Mouse (Mus musculus): ENCODE results near the gene Odf3l1. TPM values are rescaled to one million over a fixed set of nuclear protein-coding genes. Genes with fewer than 3 reads are reported as not detected.
A peak's percentile ranks its signal among the peaks of the same experiment; 100 is the strongest.

Odf3l1 gene
- total RNA-seq, 2 experiments from 2014 or later: not detected

DNA sequence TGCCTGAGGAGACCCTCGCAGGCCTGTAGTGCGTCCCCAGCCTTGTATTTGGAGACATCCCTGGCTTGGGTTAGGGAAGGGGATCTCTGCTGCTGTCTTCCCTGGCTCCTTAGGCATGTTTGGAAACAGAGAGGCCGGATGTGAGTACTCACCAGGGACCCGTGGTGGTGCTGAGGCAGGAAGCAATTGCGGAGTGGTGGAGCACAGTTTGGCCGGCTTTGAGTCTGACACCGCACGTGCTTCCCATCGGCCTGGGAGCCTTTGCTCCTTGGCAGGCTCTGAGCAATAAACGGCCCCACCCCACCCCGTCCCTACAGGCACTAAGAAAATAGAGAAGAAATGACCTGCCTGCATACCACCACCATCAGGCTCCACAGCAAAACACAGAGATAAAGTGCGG, 18.3 kb upstream of the Odf3l1 start:
- no peak for DNase-seq (ENCODE audit: extremely low spot score in 1 of 2, low spot score in 1 of 2)

DNA sequence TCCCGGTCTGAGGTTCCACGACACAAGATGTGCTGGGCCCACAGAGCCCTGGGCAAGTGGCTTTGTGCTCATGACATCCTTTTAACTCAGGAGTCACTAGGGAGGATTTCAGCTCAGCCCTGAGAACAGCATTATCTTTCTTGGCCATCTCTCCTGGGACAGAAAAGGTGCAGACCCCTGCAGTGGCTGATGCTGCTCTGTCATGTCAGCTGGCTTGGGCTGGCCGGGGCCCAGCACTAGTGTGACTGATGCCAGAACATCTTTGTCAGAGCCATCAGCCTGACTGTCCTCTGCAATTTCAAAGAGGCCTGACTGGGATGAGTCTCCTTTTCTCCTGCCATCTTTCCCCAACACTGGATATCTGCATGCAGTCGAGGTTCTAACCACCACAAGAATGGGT, 17.8 kb upstream of the Odf3l1 start:
- DNase-seq (ENCODE audit: extremely low spot score in 1 of 2, low spot score in 1 of 2): no peak

DNA sequence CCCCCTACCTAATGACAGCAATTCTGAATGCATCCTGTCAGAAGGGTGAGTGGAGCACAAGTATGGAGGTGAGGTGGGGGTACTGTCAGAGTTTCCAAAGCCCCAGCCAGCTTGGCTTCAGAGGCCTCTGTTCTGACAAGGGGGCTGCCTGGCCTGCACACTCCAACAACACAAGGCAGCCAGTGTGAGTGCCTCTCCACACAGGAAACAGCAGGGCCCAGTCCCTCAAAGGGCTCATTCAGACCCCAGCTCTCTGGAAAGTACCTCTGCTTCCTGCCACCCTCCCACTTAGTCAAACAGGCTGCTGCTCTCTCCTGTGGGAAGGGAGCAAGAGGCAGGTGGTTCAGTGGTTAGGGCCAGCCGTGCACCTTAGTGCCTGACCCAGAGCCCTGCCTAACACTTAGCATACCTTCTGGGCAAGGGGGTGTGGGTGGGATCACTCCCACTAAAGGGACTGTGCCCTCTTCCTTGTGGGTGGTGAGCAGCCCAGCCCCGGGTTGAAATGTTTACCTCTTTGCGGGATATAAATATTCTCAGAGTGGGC, 17.1 kb upstream of the Odf3l1 start:
- no peak for DNase-seq (ENCODE audit: extremely low spot score in 1 of 2, low spot score in 1 of 2)

GRCm38 (mm10) chr9:56880790-56881189, 16.3 kb upstream of the Odf3l1 start:
- DNase-seq (ENCODE audit: extremely low spot score in 1 of 2, low spot score in 1 of 2): no peak

DNA sequence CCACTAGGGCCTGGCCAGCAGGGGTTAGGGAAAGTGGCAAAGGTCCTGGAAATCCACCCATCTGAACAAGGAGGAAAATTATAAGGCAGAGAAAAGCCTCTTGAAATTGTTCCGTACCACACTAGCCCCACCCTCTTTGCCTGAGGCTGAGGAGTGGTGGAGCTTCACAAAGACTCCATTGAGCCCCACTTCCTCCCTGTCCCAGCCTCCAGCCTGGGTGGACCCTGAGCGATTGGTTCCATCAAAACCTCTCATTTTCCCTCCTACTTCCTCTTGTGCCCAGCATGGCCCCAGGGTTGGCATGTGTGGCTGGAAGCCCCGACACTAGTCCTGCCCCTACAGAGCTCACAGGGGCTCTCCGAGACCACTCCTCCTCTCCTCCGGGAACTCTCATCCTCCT, 12.8 kb upstream of the Odf3l1 start:
- DNase-seq (ENCODE audit: extremely low spot score in 1 of 2, low spot score in 1 of 2): no peak

DNA sequence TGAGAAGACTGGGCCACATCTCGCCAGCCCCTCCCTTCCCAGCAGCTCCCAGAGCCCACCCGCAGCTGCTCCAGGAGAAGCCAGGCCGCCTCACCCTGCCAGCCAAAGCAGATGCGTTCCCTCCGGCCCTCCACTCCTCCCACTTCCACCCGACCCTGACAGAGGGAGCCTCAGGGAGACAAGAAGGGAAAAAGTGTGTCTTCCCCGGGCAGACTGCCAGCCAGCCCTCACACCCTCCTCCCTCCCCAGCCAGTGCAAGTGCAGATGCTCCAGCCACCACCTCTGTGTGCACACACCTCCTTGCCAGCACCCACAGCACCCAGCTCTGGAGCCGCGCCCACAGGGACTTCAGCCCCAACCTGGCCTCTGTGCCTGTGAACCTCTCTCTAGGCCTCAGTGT, 12.3 kb upstream of the Odf3l1 start:
- DNase-seq (ENCODE audit: extremely low spot score in 1 of 2, low spot score in 1 of 2): no peak

GRCm38 (mm10) chr9:56873097-56873496, 8.6 kb upstream of the Odf3l1 start:
- DNase-seq (ENCODE audit: extremely low spot score in 1 of 2, low spot score in 1 of 2): no peak

DNA sequence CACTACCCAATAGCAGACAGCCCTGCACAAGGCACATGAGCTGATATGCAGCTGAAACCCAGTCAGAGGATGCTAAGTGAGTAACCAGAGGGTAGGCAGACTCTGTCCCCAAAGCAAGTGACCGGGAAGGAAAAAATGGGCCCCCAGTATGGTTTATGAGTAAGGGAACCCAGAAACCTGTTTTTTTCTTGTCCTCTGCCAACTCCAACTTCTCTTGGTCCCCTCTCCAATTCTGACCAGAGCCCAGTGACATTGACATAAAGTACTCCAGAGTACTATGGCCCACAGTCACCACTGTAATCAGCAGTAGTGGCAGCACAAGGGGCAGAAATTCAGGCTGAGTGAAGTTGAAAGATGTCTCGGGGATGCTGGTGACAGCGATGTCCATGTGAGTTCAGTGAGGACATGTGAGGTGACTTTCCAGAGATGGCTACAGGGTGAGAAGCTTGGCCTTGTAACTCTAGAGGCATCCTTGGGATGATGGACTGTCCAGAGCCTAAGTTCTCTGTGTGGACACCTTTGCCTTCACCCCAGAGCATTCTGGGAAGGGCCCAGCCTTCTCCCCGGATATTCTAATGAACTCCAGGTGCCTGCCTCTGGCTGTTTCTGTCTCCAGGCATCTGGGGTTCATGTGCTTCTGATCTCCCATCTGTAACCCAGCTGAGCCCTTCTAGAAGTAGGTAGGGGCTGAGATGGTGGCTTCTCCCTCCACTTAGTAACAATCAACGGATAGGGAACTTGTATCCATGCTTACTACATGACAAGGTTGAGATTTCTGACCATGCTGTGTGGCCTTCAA, 7.8 kb upstream of the Odf3l1 start:
- DNase-seq (ENCODE audit: extremely low spot score in 1 of 2, low spot score in 1 of 2): no peak

DNA sequence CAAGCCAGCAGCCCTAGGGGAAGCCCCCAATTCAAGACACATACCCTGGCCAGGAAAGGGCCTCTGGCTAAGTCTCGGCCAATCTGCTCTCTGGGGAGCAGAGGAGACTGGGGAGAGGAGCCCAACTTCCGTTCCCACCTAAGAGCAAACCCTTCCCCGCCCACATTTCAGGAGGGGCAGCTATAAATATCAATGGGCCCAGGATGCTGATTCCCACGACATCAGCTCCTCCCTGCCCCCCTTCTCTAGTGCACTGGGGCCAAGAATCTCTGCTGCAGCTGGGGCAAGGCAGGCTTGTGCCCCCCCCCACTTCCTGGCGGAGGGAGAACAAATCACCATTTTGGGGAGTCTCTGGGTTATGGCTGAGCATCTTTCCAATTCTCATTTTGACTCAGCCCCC, 6.7 kb upstream of the Odf3l1 start:
- no peak for DNase-seq (ENCODE audit: extremely low spot score in 1 of 2, low spot score in 1 of 2)

GRCm38 (mm10) chr9:56870778-56871177, 6.3 kb upstream of the Odf3l1 start:
- DNase-seq (ENCODE audit: extremely low spot score in 1 of 2, low spot score in 1 of 2): no peak

DNA sequence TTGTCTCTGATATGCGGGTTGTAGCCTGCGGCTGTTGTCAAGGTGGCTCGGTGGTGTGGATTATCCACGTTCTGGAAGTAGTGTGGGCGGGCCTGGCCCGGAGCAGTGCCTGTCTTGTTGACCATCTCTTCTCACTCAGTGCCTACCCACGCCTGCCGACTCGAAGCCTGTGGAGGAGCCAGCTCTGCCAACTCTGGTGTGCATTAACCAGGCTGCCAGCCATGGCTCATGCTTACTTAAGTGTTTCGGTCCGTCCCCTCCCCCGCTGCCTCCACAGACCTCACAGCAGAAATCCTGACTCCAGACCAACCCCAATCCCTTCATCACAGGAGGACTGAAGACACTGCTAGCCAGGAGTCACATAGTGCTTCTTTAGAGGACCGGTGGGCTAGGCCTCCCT, 5.1 kb upstream of the Odf3l1 start:
- DNase-seq (ENCODE audit: extremely low spot score in 1 of 2, low spot score in 1 of 2): peak in 1 of 2 experiments; percentile 39

DNA sequence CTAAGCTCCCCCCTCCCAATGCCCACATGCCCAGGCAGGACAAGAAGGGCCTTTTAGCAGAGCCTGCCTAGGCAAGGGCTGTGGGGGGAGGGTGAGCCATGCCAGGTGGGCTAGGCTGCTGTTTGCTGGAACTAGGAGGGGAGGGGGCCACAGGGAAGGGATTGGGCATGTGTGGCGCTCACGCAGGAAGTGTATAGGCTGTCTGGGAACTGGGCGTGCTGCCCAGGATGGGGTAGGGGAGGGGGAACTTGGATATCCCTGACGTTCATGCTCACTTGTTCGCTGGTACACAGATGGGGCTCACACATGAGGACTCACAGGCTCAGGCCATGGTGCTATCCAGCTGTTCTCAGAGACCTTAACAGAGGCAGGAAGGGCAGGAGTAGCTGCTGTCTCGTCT, 3.8 kb upstream of the Odf3l1 start:
- peak; percentile 53 to 66 for DNase-seq (ENCODE audit: extremely low spot score in 1 of 2, low spot score in 1 of 2)

DNA sequence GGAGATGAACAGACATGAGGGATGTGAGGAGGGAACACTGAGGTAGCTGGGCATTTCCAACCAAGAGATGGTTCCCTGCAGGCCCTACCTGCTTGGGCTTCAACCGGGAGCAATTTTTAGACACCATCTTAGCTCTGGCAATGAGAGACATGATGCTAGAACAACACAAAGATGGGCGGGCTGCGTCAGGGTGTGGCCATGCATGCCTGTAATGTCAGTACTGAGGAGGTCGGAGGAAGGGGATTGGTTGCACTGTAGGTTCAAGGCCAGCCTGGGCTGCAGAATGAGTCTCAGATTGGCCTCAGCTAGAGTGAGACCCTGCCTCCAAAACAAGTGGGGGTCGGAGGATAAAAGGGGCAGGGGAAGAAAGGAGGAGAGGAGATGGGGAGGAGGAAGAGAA, 2.0 kb upstream of the Odf3l1 start:
- no peak for DNase-seq (ENCODE audit: extremely low spot score in 1 of 2, low spot score in 1 of 2)

- no peak for DNase-seq (ENCODE audit: extremely low spot score in 1 of 2, low spot score in 1 of 2)
These were observed 1.4 kb upstream of the Odf3l1 start for GRCm38 (mm10) chr9:56865673-56866400.

DNA sequence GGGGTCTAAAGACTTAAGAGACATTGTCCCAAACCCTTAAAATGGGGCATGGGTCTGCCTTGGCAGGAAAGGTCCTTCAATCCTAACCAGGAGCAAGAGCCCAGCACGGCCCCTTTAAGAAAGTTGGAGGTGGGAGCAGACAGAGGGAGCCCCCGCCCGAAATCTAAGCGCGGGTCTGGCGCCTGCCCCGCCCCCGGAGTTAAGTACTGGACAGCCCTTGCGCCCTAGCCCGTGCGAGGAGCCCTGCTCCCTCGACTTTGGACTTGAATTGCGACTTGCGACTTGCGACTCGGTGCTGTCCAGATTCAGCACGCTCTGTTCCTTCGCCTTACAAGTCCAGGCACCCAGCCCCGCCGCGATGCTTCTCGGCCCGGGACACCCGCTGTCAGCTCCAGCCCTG, 353 bp upstream of the Odf3l1 start, which contains the start of gene Cspg4:
Gene Cspg4, plus strand, starts transcription at position 202 of the 400 bp plus-strand sequence.
- no peak for DNase-seq (ENCODE audit: extremely low spot score in 1 of 2, low spot score in 1 of 2)

- no peak for DNase-seq (ENCODE audit: extremely low spot score in 1 of 2, low spot score in 1 of 2)
These were observed 1.6 kb downstream of the Odf3l1 start for GRCm38 (mm10) chr9:56862863-56863262.

- no peak for DNase-seq (ENCODE audit: extremely low spot score in 1 of 2, low spot score in 1 of 2)
These were observed 3.8 kb downstream of the Odf3l1 start for GRCm38 (mm10) chr9:56860486-56861269.

- no peak for DNase-seq (ENCODE audit: extremely low spot score in 1 of 2, low spot score in 1 of 2)
These were observed 4.4 kb downstream of the Odf3l1 start for GRCm38 (mm10) chr9:56860035-56860434.

GRCm38 (mm10) chr9:56857463-56857862, 7.0 kb downstream of the Odf3l1 start:
- no peak for DNase-seq (ENCODE audit: extremely low spot score in 1 of 2, low spot score in 1 of 2)

DNA sequence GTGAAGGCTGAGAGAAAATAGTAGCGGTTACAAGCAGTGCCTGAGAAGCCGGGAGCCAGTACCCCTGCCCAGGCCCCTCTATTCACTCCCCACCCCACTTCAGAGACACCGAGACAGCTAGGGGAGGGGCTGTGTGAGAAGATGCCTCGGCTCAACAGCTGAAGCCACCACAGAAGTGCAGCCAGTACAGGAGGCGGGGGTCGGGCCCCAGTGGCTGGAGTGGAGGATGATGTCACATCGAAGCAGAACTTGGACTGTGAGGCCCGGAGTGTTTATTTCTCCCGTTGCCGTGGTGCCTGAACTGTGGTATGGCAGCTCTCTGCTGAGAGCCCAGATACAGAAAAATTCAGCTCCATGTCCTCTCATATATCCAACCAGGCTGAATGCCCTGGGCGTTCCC, 12.7 kb downstream of the Odf3l1 start:
- DNase-seq (ENCODE audit: extremely low spot score in 1 of 2, low spot score in 1 of 2): no peak

- DNase-seq (ENCODE audit: extremely low spot score in 1 of 2, low spot score in 1 of 2): no peak
These were observed 13.6 kb downstream of the Odf3l1 start for GRCm38 (mm10) chr9:56850905-56851252.

Measured in layer of hippocampus, postnatal 25 days (tissue).